Mouse (Mus musculus): ENCODE data around the gene Sfswap. TPM values are rescaled to one million over a fixed set of nuclear protein-coding genes. Genes with fewer than 3 reads are reported as not detected.
A peak's percentile ranks its signal among the peaks of the same experiment; 100 is the strongest.
"Not testable (repeated sequence)": the region's sequence is repeated elsewhere in the genome, so short reads cannot be mapped to it uniquely, and the experiment has no call there.

The Sfswap gene
- 49.2 and 57.7 TPM in 2 replicates for polyA plus RNA-seq (2015; fragmentation: Nextera tagmentation; extraction: Ambion mirVana)

GRCm38 (mm10) chr5:129500722-129501634 is at the start of gene Sfswap:
Gene Sfswap (plus strand): TSS chr5:129501221.
- Histone ChIP-seq H3K9me3 (no peaks in the 10 kb centered on the region), H3K4me3 (replicated peaks) (peak within 1 kb of the TSS; percentile 100), H3K36me3 (peaks cover 19% of the 10 kb centered on the region), H3K9ac (replicated peaks) (peak within 1 kb of the TSS; percentile 95), H3K4me2 (replicated peaks) (peak within 1 kb of the TSS; percentile 99), H3K27ac (peak within 1 kb of the TSS; percentile 73), H3K27me3 (0 out of 2 replicates have a peak, but pooled peaks cover 7% of the 10 kb centered on the region), H3K4me1 (replicated peaks) (peaks cover 21% of the 10 kb centered on the region)
- peak; percentile 84 for ATAC-seq
- under 1% methylated on average over 61 of the region's 66 CpGs for WGBS

- WGBS = 35% methylated on average over 3 of the region's 3 CpGs
- Histone ChIP-seq H3K4me3 (replicated peaks) (no peak overlapping the region), H3K9me3 (no peaks in the 10 kb centered on the region), H3K36me3 (no peaks in the 10 kb centered on the region), H3K27me3 (no peaks in the 10 kb centered on the region), H3K4me2 (replicated peaks) (no peak overlapping the region), H3K9ac (replicated peaks) (no peak overlapping the region), H3K27ac (no peak overlapping the region), H3K4me1 (replicated peaks) (peaks cover 26% of the 10 kb centered on the region)
- ATAC-seq = no peak
Observed at GRCm38 (mm10) chr5:129452561-129452960, 48.5 kb upstream of the Sfswap start.

- no peaks in the 10 kb centered on the region for H3K36me3 ChIP-seq
- no peaks in the 10 kb centered on the region for H3K27me3 ChIP-seq
- no peak overlapping the region for H3K9ac ChIP-seq (replicated peaks)
- WGBS = 11% methylated on average over 13 of the region's 13 CpGs
- H3K27ac ChIP-seq = 0 out of 2 replicates have a peak overlapping the region, but pooled peaks have one; percentile 25
- H3K9me3 ChIP-seq = no peaks in the 10 kb centered on the region
- peak overlapping the region; percentile 37 for H3K4me2 ChIP-seq (replicated peaks)
- ATAC-seq = peak; percentile 78
- H3K4me3 ChIP-seq (replicated peaks) = no peak overlapping the region
- H3K4me1 ChIP-seq (replicated peaks) = peaks cover 34% of the 10 kb centered on the region
Observed at GRCm38 (mm10) chr5:129454802-129455528, 46.1 kb upstream of the Sfswap start.

- WGBS = 25% methylated on average over 2 of the region's 2 CpGs
- peaks cover 30% of the 10 kb centered on the region for H3K4me1 ChIP-seq (replicated peaks)
- no peaks in the 10 kb centered on the region for H3K27me3 ChIP-seq
- H3K36me3 ChIP-seq = no peaks in the 10 kb centered on the region
- H3K9me3 ChIP-seq = no peaks in the 10 kb centered on the region
- H3K9ac ChIP-seq (replicated peaks) = no peak overlapping the region
- H3K4me2 ChIP-seq (replicated peaks) = peak overlapping the region; percentile 37; the same call in 1 of the 2 replicates
- H3K4me3 ChIP-seq (replicated peaks) = no peak overlapping the region
- peak; percentile 53 for ATAC-seq
- H3K27ac ChIP-seq = 0 out of 2 replicates have a peak overlapping the region, but pooled peaks have one; percentile 0
Observed at GRCm38 (mm10) chr5:129455529-129455896, 45.5 kb upstream of the Sfswap start.

GRCm38 (mm10) chr5:129456579-129457140 is 44.4 kb upstream of the Sfswap start:
- Histone ChIP-seq H3K9me3 (no peaks in the 10 kb centered on the region), H3K27me3 (no peaks in the 10 kb centered on the region), H3K27ac (no peak overlapping the region), H3K4me2 (replicated peaks) (no peak overlapping the region), H3K9ac (replicated peaks) (no peak overlapping the region), H3K4me3 (replicated peaks) (no peak overlapping the region), H3K36me3 (no peaks in the 10 kb centered on the region), H3K4me1 (replicated peaks) (peaks cover 26% of the 10 kb centered on the region)
- 47% methylated on average over 9 of the region's 9 CpGs for WGBS
- no peak for ATAC-seq

- Histone ChIP-seq H3K4me3 (replicated peaks) (no peak overlapping the region), H3K4me2 (replicated peaks) (no peak overlapping the region), H3K27me3 (no peaks in the 10 kb centered on the region), H3K27ac (no peak overlapping the region), H3K4me1 (replicated peaks) (peaks cover 26% of the 10 kb centered on the region), H3K9ac (replicated peaks) (no peak overlapping the region), H3K36me3 (no peaks in the 10 kb centered on the region), H3K9me3 (no peaks in the 10 kb centered on the region)
- ATAC-seq = no peak
- 59% methylated on average over 7 of the region's 7 CpGs for WGBS
Observed at GRCm38 (mm10) chr5:129458109-129458508, 42.9 kb upstream of the Sfswap start.

- Histone ChIP-seq H3K4me2 (replicated peaks) (no peak overlapping the region), H3K4me1 (replicated peaks) (peaks cover 26% of the 10 kb centered on the region), H3K9ac (replicated peaks) (no peak overlapping the region), H3K4me3 (replicated peaks) (no peak overlapping the region), H3K27ac (no peak overlapping the region), H3K36me3 (no peaks in the 10 kb centered on the region), H3K27me3 (no peaks in the 10 kb centered on the region), H3K9me3 (no peaks in the 10 kb centered on the region)
- ATAC-seq = no peak
- WGBS = 40% methylated on average over 3 of the region's 3 CpGs
Observed at GRCm38 (mm10) chr5:129458541-129458940, 42.5 kb upstream of the Sfswap start.

- Histone ChIP-seq H3K9me3 (no peaks in the 10 kb centered on the region), H3K27ac (no peak overlapping the region), H3K36me3 (no peaks in the 10 kb centered on the region), H3K4me2 (replicated peaks) (no peak overlapping the region), H3K4me3 (replicated peaks) (no peak overlapping the region), H3K27me3 (no peaks in the 10 kb centered on the region), H3K9ac (replicated peaks) (no peak overlapping the region), H3K4me1 (replicated peaks) (peaks cover 13% of the 10 kb centered on the region)
- WGBS = 76% methylated on average over 11 of the region's 11 CpGs
- no peak for ATAC-seq
Observed at GRCm38 (mm10) chr5:129460798-129461476, 40.1 kb upstream of the Sfswap start.

GRCm38 (mm10) chr5:129463648-129464047 is 37.4 kb upstream of the Sfswap start:
- H3K9ac ChIP-seq (replicated peaks) = not testable (repeated sequence)

GRCm38 (mm10) chr5:129465788-129466187 is 35.2 kb upstream of the Sfswap start:
- Histone ChIP-seq H3K4me2 (replicated peaks) (no peak overlapping the region), H3K27me3 (no peaks in the 10 kb centered on the region), H3K9ac (replicated peaks) (no peak overlapping the region), H3K4me1 (replicated peaks) (no peaks in the 10 kb centered on the region), H3K9me3 (no peaks in the 10 kb centered on the region), H3K36me3 (no peaks in the 10 kb centered on the region), H3K27ac (no peak overlapping the region), H3K4me3 (replicated peaks) (no peak overlapping the region)
- WGBS = 83% methylated on average over 2 of the region's 2 CpGs
- no peak for ATAC-seq

More at GRCm38 (mm10) chr5:129463648-129464047, 37.4 kb upstream of the Sfswap start:
- not testable (repeated sequence) for H3K36me3 ChIP-seq; H3K4me2 ChIP-seq (replicated peaks); ATAC-seq; H3K9me3 ChIP-seq; H3K27ac ChIP-seq; H3K27me3 ChIP-seq; H3K4me1 ChIP-seq (replicated peaks); H3K4me3 ChIP-seq (replicated peaks)
- 64% methylated on average over 9 of the region's 9 CpGs for WGBS

- no peaks in the 10 kb centered on the region for H3K36me3 ChIP-seq
- no peak overlapping the region for H3K4me3 ChIP-seq (replicated peaks)
- no peak overlapping the region for H3K27ac ChIP-seq
- peaks cover 7% of the 10 kb centered on the region; the same call in 1 of the 2 replicates for H3K4me1 ChIP-seq (replicated peaks)
- 52% methylated on average over 3 of the region's 3 CpGs for WGBS
- no peaks in the 10 kb centered on the region for H3K9me3 ChIP-seq
- H3K4me2 ChIP-seq (replicated peaks) = no peak overlapping the region
- H3K9ac ChIP-seq (replicated peaks) = no peak overlapping the region
- H3K27me3 ChIP-seq = no peaks in the 10 kb centered on the region
- peak; percentile 37; the same call in 1 of the 2 replicates for ATAC-seq
Observed at GRCm38 (mm10) chr5:129475532-129476045, 25.4 kb upstream of the Sfswap start.

Data from midbrain, embryonic 13.5 days (tissue).